Mouse (Mus musculus): ENCODE data around the gene Nr2f2. TPM values are rescaled to one million over a fixed set of nuclear protein-coding genes. Genes with fewer than 3 reads are reported as not detected.
A peak's percentile ranks its signal among the peaks of the same experiment; 100 is the strongest.

Gene Nr2f2
- total RNA-seq, 2 experiments from 2014 or later = 24.8 to 41.3 TPM

DNA sequence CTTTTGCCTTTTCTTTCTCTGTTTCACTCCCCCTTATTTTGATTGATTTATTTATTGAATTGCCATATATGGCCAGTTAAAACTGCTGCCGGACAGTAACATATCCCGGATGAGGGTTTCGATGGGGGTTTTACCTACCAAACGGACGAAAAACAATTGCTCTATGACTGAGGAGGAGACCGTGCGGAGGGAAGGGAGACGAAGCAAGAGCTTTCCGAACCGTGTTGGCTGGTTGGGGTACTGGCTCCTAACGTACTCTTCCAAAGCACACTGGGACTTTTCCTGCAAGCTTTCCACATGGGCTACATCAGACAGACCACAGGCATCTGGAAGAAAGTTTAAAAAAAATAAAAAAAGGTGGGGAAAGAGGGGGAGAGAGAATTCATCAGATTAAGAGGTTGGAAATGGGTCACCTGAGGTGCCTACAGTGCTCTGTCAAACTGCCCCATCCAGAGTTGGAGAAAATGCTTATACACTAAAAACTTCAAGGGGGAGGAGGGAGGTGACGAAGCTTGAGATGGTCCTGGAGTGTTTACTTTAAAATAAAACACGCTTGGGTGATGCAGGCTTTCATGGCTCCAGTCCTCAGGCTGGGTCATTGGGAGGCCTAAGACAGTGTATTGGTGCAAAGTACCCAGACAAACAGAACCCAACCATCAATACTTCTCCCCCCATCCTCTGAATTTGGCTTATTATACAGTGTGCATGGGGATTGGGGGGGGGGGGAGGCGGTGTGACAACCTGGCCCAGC lies 11.8 kb downstream of the Nr2f2 start:
- DNase-seq (ENCODE audit: low spot score in 2 of 2) = peak in 1 of 2 experiments; percentile 10
- intact Hi-C loops (cut with DNase I) = no loop called here

DNA sequence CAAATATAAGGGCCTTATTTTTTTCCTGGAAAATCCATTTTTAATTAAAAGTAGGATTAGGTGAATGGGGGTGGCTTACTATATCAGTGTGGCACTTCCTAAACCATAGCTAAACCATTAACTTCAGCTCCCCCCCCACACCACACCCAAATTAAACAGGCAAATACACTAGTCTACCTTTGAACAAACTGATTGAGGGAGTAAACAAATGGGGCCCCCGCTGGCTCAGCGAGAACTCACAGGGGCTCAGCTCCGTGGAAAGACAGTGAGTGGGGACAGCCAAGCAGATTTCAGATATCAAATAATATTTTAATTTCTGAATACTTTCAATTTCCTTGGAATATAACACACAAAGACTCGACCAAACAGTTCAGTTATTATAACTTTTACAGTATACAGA lies 13.4 kb downstream of the Nr2f2 start:
- intact Hi-C loops (cut with DNase I) = no loop called here
- DNase-seq (ENCODE audit: low spot score in 2 of 2) = no peak

DNA sequence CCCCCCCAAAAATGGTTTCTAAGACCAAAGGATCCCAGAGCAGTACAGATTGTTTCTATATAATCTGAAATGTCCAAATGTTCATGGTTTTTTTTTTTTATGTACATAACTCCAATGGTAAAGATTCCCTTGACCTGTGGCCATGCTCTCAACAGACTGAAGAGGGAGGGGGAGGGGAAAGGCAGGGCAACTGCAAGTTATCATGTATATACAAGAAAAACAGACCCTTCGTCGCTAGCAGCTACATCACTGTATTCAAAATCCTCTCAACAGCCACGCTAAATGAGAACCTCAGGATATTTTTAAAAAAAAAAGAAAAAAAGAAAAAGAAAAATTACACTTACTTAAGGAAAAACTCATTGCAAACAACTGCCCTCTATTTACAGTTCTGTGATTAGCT lies 13.9 kb downstream of the Nr2f2 start:
- intact Hi-C loops (cut with DNase I) = no loop called here

DNA sequence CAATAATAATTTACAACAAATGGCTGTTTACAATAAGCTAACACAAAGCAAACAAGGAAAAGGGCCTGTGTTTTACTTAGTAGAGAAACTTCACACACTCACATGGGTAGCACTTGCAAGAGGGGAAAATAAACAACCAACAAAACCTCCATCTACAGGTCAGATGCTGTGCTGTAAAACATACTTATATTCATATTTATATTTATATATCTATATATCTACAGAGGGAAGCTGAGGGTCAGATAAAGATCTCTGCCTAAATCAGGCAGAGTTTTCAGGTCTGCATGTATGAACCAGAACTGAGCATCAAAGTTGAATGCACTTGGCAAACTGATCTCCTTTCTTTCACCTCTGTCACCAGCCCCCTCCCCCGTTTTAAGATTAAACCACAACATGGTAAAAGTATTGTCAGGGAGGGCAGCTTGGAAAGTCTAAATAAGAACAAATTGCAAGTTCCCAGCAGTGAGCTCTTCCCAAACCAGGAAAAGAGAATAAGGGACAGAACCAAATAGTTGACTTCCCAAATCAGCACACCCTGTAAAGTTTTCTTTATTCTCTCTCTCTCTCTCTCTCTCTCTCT lies 14.5 kb downstream of the Nr2f2 start:
- intact Hi-C loops (cut with DNase I) = no loop called here
- no peak for DNase-seq (ENCODE audit: low spot score in 2 of 2)

More for the DNA sequence above, 13.9 kb downstream of the Nr2f2 start:
- no peak for DNase-seq (ENCODE audit: low spot score in 2 of 2)

DNA sequence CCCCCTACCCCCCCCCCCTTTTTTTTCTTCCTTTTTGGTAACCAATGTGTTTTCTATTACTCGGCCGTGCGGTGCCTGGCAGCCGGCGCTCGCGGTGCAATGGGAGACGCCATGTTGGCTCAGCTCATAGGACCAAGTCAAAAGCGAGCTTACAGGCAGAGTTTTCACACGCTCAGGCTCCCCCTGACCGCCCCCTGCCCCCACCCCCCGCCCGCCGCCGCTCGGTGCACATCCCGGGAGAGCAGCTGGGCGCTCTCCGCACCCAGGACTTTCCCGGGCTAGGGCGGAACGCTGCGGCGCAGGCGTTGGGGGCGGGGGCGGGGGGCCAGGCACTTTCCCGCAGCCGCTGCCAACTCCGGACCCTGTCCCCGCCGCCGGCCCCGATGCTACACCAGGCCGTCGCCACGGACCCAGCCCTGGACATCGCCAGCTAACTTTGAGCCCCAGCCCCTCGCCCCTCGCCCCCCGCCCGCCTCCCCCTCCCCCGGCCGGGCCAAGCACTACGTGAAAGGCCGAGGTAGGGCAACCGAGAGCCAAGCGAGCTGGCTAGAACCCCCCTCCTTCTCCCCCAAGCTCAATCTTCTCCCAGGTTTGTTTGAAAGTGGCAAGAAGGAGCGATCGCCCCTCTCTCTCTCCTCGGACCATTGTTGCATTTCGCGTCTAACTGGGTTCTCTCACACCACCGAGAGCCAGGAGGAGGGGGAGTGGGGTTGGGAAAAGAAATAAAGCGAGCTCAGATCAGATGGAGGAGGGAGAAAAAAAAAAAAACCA lies 15.6 kb downstream of the Nr2f2 start:
- intact Hi-C loops (cut with DNase I) = no loop called here
- peak in 1 of 2 experiments; percentile 12 for DNase-seq (ENCODE audit: low spot score in 2 of 2)

DNA sequence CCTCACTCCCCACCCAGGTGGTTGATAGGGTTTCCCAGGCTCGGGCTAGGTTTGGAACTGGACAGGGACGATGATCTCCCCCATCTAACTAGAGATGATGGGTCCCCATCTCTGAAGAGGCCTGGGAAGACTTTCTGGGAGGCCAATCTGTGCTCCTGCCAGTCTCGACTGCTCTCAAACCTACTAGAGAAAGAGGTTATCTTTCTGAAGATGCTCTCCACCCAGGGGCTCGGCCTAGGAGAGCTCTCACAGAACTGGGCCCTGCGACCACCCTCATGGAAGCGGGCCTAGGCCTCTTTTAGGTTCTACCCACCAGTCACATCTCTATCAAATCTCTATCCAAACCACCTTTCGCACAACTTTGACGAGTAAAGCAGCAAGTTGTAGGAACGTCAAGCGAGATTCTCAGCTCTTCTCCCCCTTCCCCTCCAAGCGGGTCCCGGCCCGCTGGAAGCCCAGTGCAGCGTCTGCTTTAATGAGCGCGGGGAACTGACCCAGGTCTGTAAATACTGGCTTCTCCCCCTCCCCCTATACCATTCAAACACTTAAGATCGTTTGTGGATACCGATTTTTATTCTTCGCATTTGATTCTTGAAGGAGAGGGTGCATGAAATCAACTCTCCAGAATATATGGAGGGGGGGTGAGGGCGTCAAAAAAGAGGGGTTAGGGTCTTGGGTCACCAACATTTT lies 16.4 kb downstream of the Nr2f2 start:
- intact Hi-C loops (cut with DNase I) = loop anchor here (5.0 to 10.0 kb wide), 3 partner anchors 1062 to 1885 kb away; no protein-coding TSS in a partner anchor
- DNase-seq (ENCODE audit: low spot score in 2 of 2) = no peak

DNA sequence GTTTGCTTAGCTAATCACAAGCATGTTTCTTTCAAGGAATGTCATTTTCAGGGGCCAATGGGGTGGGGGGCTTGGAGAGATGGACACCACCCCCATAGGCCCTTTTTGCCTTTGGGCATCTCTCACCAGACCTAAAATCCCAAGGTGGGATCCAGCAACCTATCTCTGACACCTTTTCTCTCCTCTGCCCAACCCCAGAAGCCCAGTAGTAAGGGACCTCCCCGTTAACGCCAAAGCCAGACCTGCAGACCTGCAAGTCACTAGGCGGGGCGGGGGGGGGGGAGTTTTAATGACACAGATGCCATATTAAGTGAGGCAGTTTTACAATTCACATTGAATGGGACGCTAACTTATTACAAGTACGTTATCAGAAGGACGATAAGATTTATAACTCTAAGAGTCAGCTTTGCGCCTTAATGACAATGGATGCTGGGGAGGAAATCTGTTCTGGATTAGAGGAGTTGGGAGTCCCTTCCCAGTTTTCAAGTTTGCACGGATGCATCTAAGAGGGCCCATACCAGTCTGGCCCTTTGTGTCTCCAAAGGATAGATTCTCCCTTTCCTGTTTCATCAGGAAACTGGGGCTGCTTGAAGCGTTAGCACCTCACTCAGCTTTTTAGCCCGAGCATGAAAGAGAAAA lies 17.4 kb downstream of the Nr2f2 start:
- DNase-seq (ENCODE audit: low spot score in 2 of 2) = no peak
- intact Hi-C loops (cut with DNase I) = loop anchor here (5.0 to 10.0 kb wide), 3 partner anchors 1063 to 1886 kb away; no protein-coding TSS in a partner anchor

DNA sequence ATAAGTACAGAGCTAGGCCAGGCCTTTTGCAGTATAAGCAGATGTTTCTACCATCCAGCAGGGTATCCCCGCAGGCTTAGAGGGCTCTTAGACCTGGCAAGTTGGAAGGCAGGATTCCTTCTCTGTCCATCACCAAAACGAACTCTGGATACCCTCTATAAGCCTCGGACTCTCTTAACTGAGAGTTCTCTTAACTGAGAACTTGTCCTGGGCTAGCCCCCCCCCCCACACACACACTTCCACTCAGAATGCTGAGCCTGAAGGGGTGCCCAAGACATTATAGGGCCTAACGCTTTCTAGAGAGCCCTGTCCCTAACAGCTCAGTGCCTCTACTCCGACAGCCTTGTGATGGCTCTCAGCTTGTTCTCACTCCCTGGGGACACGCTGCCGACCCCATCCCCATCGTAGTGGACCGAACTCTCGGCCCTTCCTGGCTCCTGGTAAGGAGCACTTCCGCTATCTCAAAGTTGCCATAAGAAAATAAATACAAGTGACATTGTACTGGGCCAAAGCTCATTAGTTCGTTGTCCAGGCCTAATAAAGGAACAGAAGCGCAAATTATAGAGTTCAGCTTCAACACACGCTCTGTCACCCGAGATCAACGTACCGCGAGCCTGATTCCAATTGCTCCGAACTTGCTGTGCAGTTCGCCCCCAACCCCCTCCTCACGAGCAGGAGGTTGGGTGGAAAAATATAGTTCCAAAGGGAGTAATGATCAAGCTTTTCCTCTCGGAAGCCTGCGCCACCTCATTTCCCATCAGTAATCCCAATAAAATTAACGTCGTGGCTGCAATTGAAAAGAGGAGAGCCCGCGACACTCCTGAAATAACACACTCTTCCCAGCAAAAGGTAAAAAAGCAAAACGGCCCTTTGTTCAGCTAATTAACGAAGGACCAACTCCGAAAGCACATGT lies 18.2 kb downstream of the Nr2f2 start:
- DNase-seq (ENCODE audit: low spot score in 2 of 2) = no peak
- intact Hi-C loops (cut with DNase I) = loop anchor here (5.0 to 10.0 kb wide), 3 partner anchors 1064 to 1886 kb away; no protein-coding TSS in a partner anchor

DNA sequence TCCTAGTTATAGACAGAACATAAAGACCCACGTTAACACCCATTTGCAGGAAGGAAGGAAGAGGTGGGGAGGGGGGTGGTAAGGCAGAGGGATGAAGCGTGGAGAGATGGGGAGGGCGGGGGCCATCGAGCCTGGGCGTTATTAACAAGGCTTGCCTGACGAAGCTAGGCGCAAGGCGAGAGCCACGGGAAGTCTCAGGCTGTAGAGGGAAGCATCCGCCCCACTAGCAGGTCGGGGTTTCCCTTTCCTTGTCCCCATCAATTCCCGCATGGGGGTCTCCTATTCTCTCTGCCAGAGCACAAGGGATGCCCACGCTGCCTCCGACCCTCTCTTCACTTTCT lies 18.9 kb downstream of the Nr2f2 start:
- DNase-seq (ENCODE audit: low spot score in 2 of 2) = no peak
- intact Hi-C loops (cut with DNase I) = loop anchor here (5.0 to 10.0 kb wide), 3 partner anchors 1065 to 1887 kb away; no protein-coding TSS in a partner anchor

DNA sequence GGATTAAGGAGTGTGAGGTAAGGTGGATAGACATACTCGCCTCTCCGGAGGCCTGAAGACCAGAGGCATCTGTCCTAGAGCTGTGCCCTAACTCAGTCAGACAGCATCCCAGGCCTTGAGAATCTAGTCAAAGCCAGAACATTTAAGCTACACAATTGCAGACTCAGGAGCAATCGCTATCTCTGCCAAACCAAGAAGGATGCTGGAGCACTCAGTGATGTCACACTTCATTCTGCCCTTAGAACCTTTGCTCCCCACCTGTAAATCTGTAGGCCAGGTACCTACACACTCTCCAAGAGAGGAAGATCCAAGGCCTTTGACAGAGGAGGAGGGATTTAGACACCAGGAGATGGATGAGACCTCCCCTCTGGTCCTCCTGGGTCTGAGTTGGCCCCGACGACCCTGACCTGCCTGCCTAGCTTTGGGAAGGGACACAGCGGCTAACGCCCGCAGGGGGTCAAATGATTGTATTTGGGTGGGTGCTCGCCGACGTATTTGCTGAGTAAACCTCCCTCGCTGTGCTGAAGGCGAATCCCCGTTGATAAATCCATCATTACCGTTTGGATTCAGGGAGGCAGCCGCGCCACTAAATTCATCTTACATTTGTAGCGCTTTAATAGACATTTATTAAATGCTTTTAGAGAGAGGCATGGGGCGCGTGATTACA lies 19.5 kb downstream of the Nr2f2 start:
- DNase-seq (ENCODE audit: low spot score in 2 of 2) = no peak
- intact Hi-C loops (cut with DNase I) = loop anchor here (5.0 to 10.0 kb wide), 3 partner anchors 1065 to 1888 kb away; no protein-coding TSS in a partner anchor

DNA sequence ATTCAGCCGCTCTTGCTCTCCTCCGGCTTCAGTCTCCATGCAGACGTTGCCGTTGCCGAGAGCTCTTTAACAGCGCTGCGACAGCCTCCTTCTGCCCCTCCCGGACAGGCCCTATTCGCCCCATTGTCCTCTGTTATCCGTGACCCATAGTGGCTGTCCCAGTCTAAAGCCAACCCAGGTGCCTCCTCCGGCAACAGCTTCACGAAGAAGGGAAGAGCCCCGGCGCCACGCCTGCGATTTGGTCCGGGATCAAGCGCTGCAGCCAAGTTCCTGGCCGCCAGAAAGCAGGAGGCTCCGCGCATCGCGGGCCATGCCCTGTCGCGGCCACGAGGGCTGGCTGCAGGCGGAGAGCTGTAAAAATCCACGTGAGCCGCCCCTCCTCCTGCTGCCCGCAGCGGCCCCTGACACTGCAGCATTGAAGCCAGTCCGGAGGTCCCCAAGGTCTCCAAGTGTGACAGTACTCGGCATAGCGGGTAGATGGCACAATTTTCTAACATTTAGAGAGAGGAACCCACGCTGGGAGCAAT lies 20.5 kb downstream of the Nr2f2 start:
- intact Hi-C loops (cut with DNase I) = loop anchor here (5.0 to 10.0 kb wide), 3 partner anchors 1066 to 1889 kb away; no protein-coding TSS in a partner anchor
- DNase-seq (ENCODE audit: low spot score in 2 of 2) = no peak

DNA sequence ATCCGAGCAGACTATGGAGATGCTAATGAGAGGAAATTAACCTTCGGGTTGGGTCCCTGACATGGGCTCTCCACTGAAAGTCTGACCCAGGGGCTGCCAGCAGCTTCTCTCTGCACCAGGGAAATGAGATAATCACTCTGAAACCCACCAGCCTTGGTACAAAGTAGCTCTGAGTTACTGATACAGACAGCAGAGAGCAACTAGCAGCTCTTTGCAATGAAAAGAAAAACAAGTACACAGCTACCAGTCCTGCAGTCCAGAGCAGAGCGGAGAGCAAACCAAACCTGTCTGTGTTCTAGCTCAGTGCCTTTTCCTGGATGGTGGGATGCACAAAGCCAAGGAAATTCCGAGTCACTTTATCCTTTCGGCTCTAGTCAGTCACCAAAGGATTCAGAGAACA lies 23.1 kb downstream of the Nr2f2 start:
- intact Hi-C loops (cut with DNase I) = loop anchor here (10.0 kb wide), 1 partner anchor 1891 kb away; no protein-coding TSS in a partner anchor

DNA sequence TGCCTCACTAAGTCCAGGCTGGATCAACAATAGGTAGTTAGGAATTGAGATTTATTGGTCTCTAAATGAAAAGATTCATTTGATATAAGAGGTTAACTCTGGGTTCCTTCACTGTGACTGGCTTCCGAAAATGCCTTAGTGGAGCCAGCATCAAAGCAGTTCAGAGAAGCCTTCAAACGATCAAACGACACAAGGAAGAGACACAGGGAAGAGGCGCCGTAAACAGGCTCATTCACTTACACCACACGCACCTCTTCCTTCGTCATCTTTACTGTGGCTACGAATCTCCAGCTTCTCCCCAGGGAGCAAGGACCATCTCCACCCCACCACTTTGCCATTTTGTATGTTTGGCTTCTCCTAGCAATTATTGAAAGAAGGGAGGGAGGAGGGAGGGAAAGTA lies 23.8 kb downstream of the Nr2f2 start:
- no peak for DNase-seq (ENCODE audit: low spot score in 2 of 2)
- intact Hi-C loops (cut with DNase I) = loop anchor here (10.0 kb wide), 1 partner anchor 1892 kb away; no protein-coding TSS in a partner anchor

More for the DNA sequence above, 23.1 kb downstream of the Nr2f2 start:
- DNase-seq (ENCODE audit: low spot score in 2 of 2) = peak in 1 of 2 experiments; percentile 7

DNA sequence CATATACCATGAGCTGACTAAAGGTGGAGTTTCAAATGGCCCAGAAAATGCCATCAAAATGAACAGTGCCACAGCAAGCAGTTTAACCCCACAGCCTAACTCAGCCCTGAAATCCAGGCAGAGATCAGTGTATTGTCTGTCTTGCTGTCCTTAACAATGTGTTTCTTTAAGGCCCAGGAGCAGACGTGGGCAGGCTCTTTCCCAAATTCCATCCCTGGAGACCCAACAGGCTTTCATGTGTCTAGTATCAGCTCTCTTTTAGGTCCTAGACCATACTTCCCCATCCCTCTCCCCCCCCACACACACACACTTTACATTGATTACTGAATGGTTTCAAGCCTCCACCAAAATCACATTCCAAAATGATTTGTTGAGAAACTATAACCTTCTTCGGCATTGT lies 24.5 kb downstream of the Nr2f2 start:
- DNase-seq (ENCODE audit: low spot score in 2 of 2) = no peak
- intact Hi-C loops (cut with DNase I) = loop anchor here (10.0 kb wide), 1 partner anchor 1893 kb away; no protein-coding TSS in a partner anchor

DNA sequence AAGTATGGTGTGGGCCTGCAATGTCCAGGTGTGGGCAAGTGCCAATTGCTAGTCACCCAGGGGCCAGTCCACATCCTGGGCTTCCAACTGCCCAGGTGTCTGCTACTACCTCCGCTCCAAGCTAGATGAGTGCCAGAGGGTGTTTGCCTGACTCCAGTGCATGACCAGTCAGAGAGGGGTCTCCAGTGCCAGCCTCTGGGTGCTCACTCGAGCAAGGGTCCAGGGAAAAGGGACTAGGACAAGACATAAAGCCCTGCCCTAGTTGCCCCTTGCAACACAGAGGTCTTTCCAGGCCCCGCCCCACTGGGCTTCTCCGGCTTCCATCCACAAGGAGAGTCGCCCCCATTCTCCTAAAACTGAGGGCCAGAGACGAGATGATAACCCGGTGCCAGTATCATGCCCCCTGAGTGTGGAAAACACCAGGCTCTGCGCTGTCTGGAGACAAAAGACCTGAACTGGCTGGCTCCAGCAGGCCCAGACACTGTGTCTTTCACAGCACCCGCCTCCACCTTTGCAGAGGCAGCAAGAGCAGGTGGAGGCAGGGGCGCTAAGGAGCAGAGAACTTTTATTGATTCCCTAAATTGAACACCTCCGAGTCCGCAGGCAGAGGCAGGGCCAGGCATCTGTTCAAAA lies 26.4 kb downstream of the Nr2f2 start:
- intact Hi-C loops (cut with DNase I) = loop anchor here (5.0 to 10.0 kb wide), 4 partner anchors 348 to 1965 kb away; no protein-coding TSS in a partner anchor
- DNase-seq (ENCODE audit: low spot score in 2 of 2) = no peak

DNA sequence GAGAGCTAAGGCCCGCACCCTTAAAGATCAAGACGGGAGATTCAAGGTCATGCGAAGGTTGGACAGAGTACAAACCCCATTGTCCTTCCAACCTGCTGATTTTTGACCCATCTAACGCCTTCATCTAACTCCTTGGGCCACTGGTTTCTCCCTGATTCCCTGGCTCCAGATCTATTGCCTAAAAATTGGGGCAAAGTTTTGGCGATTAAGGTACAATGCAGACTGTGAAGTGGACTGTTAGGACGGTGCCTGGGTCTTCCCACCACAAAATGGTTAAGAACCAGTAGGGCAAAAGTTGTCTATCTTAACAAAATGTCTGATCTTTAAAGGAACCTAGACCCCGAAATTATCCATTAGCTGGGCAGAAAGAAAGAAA lies 28.3 kb downstream of the Nr2f2 start:
- intact Hi-C loops (cut with DNase I) = loop anchor here (5.0 to 10.0 kb wide), 3 partner anchors 346 to 1963 kb away; no protein-coding TSS in a partner anchor
- no peak for DNase-seq (ENCODE audit: low spot score in 2 of 2)

Measured in left cerebral cortex, postnatal 36 days (tissue).